Mouse (Mus musculus) lung, embryonic 15.5 days (tissue): ENCODE measurements around the gene Rsph9. TPM values are rescaled to one million over a fixed set of nuclear protein-coding genes. Genes with fewer than 3 reads are reported as not detected.

Experiments
- ATAC-seq: fragments of 200-750 bp; cut with Nextera tagmentation; 2 replicates; pipeline ENCODE4 v1.8.0; 2017; ENCODE audit warnings: moderate number of reproducible peaks, borderline replicate concordance; ENCODE audit not compliant: low FRiP score, low TSS enrichment; ENCODE audit errors: extremely low read depth
- H3K27ac ChIP-seq: fragments of 300-500 bp; sonication (generic); 2 replicates; pipeline ENCODE4 v1.5.1; 2015; ENCODE audit warnings: moderate library complexity, mild to moderate bottlenecking, inconsistent platforms
- H3K27me3 ChIP-seq: fragments of 300-500 bp; sonication (generic); 2 replicates; pipeline ENCODE4 v1.6.1; 2015; ENCODE audit warnings: inconsistent platforms
- H3K36me3 ChIP-seq: fragments of 300-500 bp; sonication (generic); 2 replicates; pipeline ENCODE4 v1.6.1; 2015; ENCODE audit warnings: inconsistent platforms
- H3K4me1 ChIP-seq: fragments of 300-500 bp; sonication (generic); 2 replicates; pipeline ENCODE4 v1.6.1; 2015; ENCODE audit warnings: inconsistent platforms
- H3K4me2 ChIP-seq: fragments of 300-500 bp; sonication (generic); 2 replicates; pipeline ENCODE4 v1.6.1; 2015; ENCODE audit warnings: inconsistent platforms, mild to moderate bottlenecking, moderate library complexity
- H3K4me3 ChIP-seq: fragments of 300-500 bp; sonication (generic); 2 replicates; pipeline ENCODE4 v1.5.1; 2015; ENCODE audit warnings: mild to moderate bottlenecking, inconsistent platforms
- H3K9ac ChIP-seq: fragments of 300-500 bp; sonication (generic); 2 replicates; pipeline ENCODE4 v1.6.1; 2015; ENCODE audit warnings: inconsistent platforms
- H3K9me3 ChIP-seq: fragments of 300-500 bp; sonication (generic); 2 replicates; pipeline ENCODE4 v1.6.1; 2016; ENCODE audit warnings: inconsistent platforms
- WGBS: fragments of 180-500 bp; shearing (Covaris S2); methylation state at CpG from one replicate; pipeline ENCODE4 v1.1.7; 2015; 5-methylcytosine and 5-hydroxymethylcytosine counted together
- polyA plus RNA-seq: library from polyadenylated mRNA; unstranded; fragments of >200 nt; fragmentation: Nextera tagmentation; extraction: Ambion mirVana; gene quantifications from 2 replicates; pipeline ENCODE4 v1.2.1, GENCODE M21; 2015

Rsph9 gene
- polyA plus RNA-seq, 1 experiment from 2014 or later: 19.4 TPM

- H3K36me3 ChIP-seq: no peaks in the 10 kb centered on the region
- H3K4me3 ChIP-seq: no peak overlapping the region
- no peaks in the 10 kb centered on the region for H3K9me3 ChIP-seq
- H3K27ac ChIP-seq: no peak overlapping the region
- no peaks in the 10 kb centered on the region for H3K27me3 ChIP-seq
- H3K4me2 ChIP-seq: no peak overlapping the region
- WGBS: 43% methylated on average over 8 of the region's 8 CpGs
- H3K4me1 ChIP-seq: peaks cover 7% of the 10 kb centered on the region
- ATAC-seq: no peak
- H3K9ac ChIP-seq: no peak overlapping the region
These were observed 5.3 kb downstream of the Rsph9 start for GRCm38 (mm10) chr17:46138563-46139236.

GRCm38 (mm10) chr17:46132862-46133261 is 11.2 kb downstream of the Rsph9 start:
- H3K4me3 ChIP-seq: no peak overlapping the region
- no peak overlapping the region for H3K9ac ChIP-seq
- no peak overlapping the region for H3K4me2 ChIP-seq
- no peaks in the 10 kb centered on the region for H3K9me3 ChIP-seq
- 0 out of 2 replicates have a peak, but pooled peaks cover 16% of the 10 kb centered on the region for H3K4me1 ChIP-seq
- 39% methylated on average over 8 of the region's 8 CpGs for WGBS
- no peak overlapping the region for H3K27ac ChIP-seq
- no peaks in the 10 kb centered on the region for H3K27me3 ChIP-seq
- ATAC-seq: no peak
- H3K36me3 ChIP-seq: peaks cover 16% of the 10 kb centered on the region

GRCm38 (mm10) chr17:46132058-46132718 is 11.8 kb downstream of the Rsph9 start:
- H3K4me1 ChIP-seq: peaks cover 22% of the 10 kb centered on the region; the same call in 1 of the 2 replicates
- 13% methylated on average over 12 of the region's 12 CpGs for WGBS
- no peaks in the 10 kb centered on the region for H3K9me3 ChIP-seq
- H3K4me2 ChIP-seq: no peak overlapping the region
- H3K27me3 ChIP-seq: no peaks in the 10 kb centered on the region
- no peak for ATAC-seq
- no peak overlapping the region for H3K27ac ChIP-seq
- H3K4me3 ChIP-seq: no peak overlapping the region
- no peak overlapping the region for H3K9ac ChIP-seq
- H3K36me3 ChIP-seq: peaks cover 22% of the 10 kb centered on the region

GRCm38 (mm10) chr17:46129741-46130498 is 14.1 kb downstream of the Rsph9 start:
- peak; percentile 29; the same call in 1 of the 2 replicates for ATAC-seq
- Histone ChIP-seq H3K9ac (no peak overlapping the region), H3K9me3 (no peaks in the 10 kb centered on the region), H3K27ac (peak overlapping the region; percentile 26), H3K4me3 (no peak overlapping the region), H3K36me3 (peaks cover 34% of the 10 kb centered on the region), H3K4me2 (no peak overlapping the region), H3K4me1 (peaks cover 41% of the 10 kb centered on the region), H3K27me3 (no peaks in the 10 kb centered on the region)
- 63% methylated on average over 13 of the region's 13 CpGs for WGBS

- Histone ChIP-seq H3K9ac (no peak overlapping the region), H3K36me3 (peaks cover 53% of the 10 kb centered on the region), H3K4me2 (no peak overlapping the region), H3K9me3 (no peaks in the 10 kb centered on the region), H3K27me3 (no peaks in the 10 kb centered on the region), H3K4me3 (no peak overlapping the region), H3K27ac (no peak overlapping the region), H3K4me1 (peaks cover 41% of the 10 kb centered on the region)
- ATAC-seq: no peak
- 62% methylated on average over 6 of the region's 6 CpGs for WGBS
These were observed 16.1 kb downstream of the Rsph9 start for GRCm38 (mm10) chr17:46127814-46128493.

- peaks cover 60% of the 10 kb centered on the region for H3K36me3 ChIP-seq
- no peak overlapping the region for H3K4me2 ChIP-seq
- H3K4me3 ChIP-seq: no peak overlapping the region
- peaks cover 37% of the 10 kb centered on the region for H3K4me1 ChIP-seq
- peak; percentile 78 for ATAC-seq
- H3K9ac ChIP-seq: no peak overlapping the region
- H3K9me3 ChIP-seq: no peaks in the 10 kb centered on the region
- WGBS: 32% methylated on average over 6 of the region's 6 CpGs
- H3K27ac ChIP-seq: peak overlapping the region; percentile 71
- H3K27me3 ChIP-seq: no peaks in the 10 kb centered on the region
These were observed 17.4 kb downstream of the Rsph9 start for GRCm38 (mm10) chr17:46126608-46127007.

- Histone ChIP-seq H3K9ac (no peak overlapping the region), H3K27me3 (no peaks in the 10 kb centered on the region), H3K36me3 (peaks cover 69% of the 10 kb centered on the region), H3K4me1 (peaks cover 30% of the 10 kb centered on the region), H3K4me2 (no peak overlapping the region), H3K27ac (no peak overlapping the region), H3K9me3 (no peaks in the 10 kb centered on the region), H3K4me3 (no peak overlapping the region)
- WGBS: 81% methylated on average over 12 of the region's 12 CpGs
- ATAC-seq: no peak
These were observed 19.9 kb downstream of the Rsph9 start for GRCm38 (mm10) chr17:46123953-46124700.

- Histone ChIP-seq H3K4me2 (no peak overlapping the region), H3K9me3 (no peaks in the 10 kb centered on the region), H3K36me3 (peaks cover 69% of the 10 kb centered on the region), H3K9ac (no peak overlapping the region), H3K27ac (no peak overlapping the region), H3K4me1 (peaks cover 34% of the 10 kb centered on the region), H3K27me3 (no peaks in the 10 kb centered on the region), H3K4me3 (no peak overlapping the region)
- WGBS: 90% methylated on average over 4 of the region's 4 CpGs
- ATAC-seq: no peak
These were observed 20.7 kb downstream of the Rsph9 start for GRCm38 (mm10) chr17:46123285-46123684.

- no peaks in the 10 kb centered on the region for H3K9me3 ChIP-seq
- no peak overlapping the region for H3K9ac ChIP-seq
- peaks cover 34% of the 10 kb centered on the region for H3K4me1 ChIP-seq
- no peak for ATAC-seq
- peaks cover 68% of the 10 kb centered on the region for H3K36me3 ChIP-seq
- H3K4me3 ChIP-seq: no peak overlapping the region
- H3K4me2 ChIP-seq: no peak overlapping the region
- H3K27me3 ChIP-seq: no peaks in the 10 kb centered on the region
- WGBS: 94% methylated on average over 4 of the region's 4 CpGs
- H3K27ac ChIP-seq: no peak overlapping the region
These were observed 21.2 kb downstream of the Rsph9 start for GRCm38 (mm10) chr17:46122791-46123190.

- Histone ChIP-seq H3K9ac (no peak overlapping the region), H3K27me3 (no peaks in the 10 kb centered on the region), H3K4me3 (no peak overlapping the region), H3K27ac (no peak overlapping the region), H3K9me3 (no peaks in the 10 kb centered on the region), H3K4me1 (peaks cover 41% of the 10 kb centered on the region), H3K36me3 (peaks cover 48% of the 10 kb centered on the region), H3K4me2 (no peak overlapping the region)
- 82% methylated on average over 10 of the region's 10 CpGs for WGBS
- no peak for ATAC-seq
These were observed 24.4 kb downstream of the Rsph9 start for GRCm38 (mm10) chr17:46119641-46120040.

- no peaks in the 10 kb centered on the region for H3K9me3 ChIP-seq
- peaks cover 36% of the 10 kb centered on the region for H3K36me3 ChIP-seq
- H3K27ac ChIP-seq: peak overlapping the region; percentile 87
- no peak overlapping the region for H3K4me3 ChIP-seq
- peaks cover 52% of the 10 kb centered on the region for H3K4me1 ChIP-seq
- H3K27me3 ChIP-seq: no peaks in the 10 kb centered on the region
- no peak for ATAC-seq
- H3K4me2 ChIP-seq: no peak overlapping the region
- 42% methylated on average over 4 of the region's 4 CpGs for WGBS
- H3K9ac ChIP-seq: no peak overlapping the region
These were observed 25.6 kb downstream of the Rsph9 start for GRCm38 (mm10) chr17:46118423-46118850.
